Mouse (Mus musculus): ENCODE measurements around the gene Haus5. TPM values are rescaled to one million over a fixed set of nuclear protein-coding genes. Genes with fewer than 3 reads are reported as not detected.

Gene Haus5
- polyA plus RNA-seq, 1 experiment from 2014 or later = 30.1 TPM

DNA sequence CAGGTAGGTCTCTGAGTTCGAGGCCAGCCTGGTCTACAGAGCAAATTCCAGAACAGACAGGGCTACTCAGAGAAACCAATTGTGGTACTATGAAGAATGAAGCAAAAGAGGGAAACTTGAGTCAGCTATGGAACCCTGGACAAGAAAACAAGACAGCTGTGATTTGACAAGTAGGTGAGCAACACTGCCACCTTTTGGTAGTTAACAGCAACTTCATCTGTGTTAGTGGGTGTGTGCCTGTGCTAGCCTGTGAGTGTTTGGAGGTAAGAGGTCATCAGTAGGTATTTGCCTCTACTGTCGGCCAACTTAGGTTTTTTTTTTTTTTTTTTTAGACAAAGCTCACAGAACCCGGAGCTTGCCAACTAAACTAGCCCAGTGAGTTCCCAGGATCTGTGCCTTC is 4.4 kb upstream of the Haus5 start:
- WGBS = 30% methylated on average over 3 of the region's 3 CpGs
- ATAC-seq (ENCODE audit: extremely low read depth, insufficient number of reproducible peaks, low FRiP score, low TSS enrichment) = no peak

DNA sequence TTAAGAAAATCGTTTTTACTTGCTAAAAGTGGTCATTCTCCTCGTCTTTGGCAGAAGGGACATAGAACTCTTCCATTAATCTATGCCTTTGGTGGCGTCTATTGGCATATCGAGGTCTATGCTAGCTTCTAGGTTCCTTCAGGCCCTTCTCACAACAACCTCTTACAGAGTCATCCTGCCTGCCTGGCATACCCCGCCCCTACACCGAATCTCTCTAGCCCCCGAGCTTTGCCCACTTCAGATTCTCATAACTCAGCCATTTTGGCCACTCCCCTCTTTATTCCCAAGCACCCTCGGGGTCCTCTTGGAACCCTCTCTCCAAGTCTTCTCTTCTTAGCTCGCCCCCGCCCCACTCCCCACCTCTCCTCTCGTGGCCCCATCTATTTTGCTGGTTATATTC is 527 bp upstream of the Haus5 start:
- H3K36me3 ChIP-seq = peaks cover 24% of the 10 kb centered on the region
- WGBS = 3% methylated on average over 11 of the region's 11 CpGs
- H3K9me3 ChIP-seq = no peaks in the 10 kb centered on the region
- H3K4me3 ChIP-seq = peak overlapping the region; percentile 83
- peaks cover 7% of the 10 kb centered on the region for H3K27me3 ChIP-seq (replicated peaks)
- H3K27ac ChIP-seq (replicated peaks) = peak overlapping the region; percentile 38
- H3K4me2 ChIP-seq = peak overlapping the region; percentile 92
- H3K9ac ChIP-seq = peak overlapping the region; percentile 94
- peaks cover 13% of the 10 kb centered on the region for H3K4me1 ChIP-seq
- no peak; the same call in 1 of the 2 replicates for ATAC-seq (ENCODE audit: extremely low read depth, insufficient number of reproducible peaks, low FRiP score, low TSS enrichment)

More for the DNA sequence above, 4.4 kb upstream of the Haus5 start:
- Histone ChIP-seq H3K9me3 (no peaks in the 10 kb centered on the region), H3K36me3 (no peaks in the 10 kb centered on the region), H3K27me3 (replicated peaks) (peaks cover 9% of the 10 kb centered on the region), H3K4me1 (peaks cover 9% of the 10 kb centered on the region), H3K4me3 (no peak overlapping the region), H3K9ac (no peak overlapping the region), H3K4me2 (no peak overlapping the region), H3K27ac (replicated peaks) (no peak overlapping the region)

DNA sequence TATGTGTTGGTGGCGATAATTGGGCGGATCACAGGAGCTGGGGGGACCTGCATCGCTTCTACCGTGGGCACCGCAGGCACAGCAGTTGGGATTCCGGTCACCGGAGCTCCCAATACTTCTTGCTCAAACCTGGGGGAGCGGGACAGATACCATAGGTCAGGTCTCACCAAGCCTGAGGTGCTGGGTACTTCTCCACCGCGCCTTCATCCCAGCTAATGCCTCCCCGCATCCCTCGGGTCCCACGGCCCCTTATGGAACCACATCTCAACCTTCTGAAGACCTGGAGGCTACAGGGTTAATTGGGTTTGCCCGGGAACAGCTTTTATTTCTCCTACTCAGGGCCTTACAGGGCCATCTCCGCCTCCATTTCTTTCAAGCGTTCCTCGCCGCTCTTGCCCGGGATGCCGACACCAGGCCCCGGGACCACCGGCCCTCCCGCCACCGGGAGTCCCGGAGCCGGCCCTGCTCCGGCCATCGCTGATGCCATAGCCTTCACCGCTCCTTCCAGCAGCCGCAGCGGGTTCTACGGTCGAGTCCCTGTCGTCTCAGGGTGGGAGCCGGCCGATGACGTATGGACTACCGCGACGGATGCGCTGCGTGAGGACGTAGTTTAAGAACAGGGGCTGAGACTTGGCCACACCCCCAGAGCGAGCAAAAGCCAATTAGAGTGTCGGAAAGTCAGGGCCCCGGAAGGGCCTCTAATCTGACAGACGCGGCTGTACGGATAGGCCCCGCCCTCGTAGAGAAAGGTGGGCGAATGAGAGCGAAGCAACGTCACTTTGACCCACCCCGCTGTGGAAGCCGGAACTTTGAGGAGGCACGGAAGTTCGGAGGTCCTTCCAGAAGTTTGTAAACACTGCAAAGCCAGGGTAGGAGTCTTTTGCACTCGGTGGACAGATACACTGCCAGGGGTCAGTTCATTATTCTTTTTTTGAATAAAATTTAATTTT is 14.9 kb downstream of the Haus5 start, which contains the start of gene Rbm42:
TSS of gene Rbm42 (minus strand) at position 727 of the 950 bp plus-strand sequence.
- 1% methylated on average over 59 of the region's 59 CpGs for WGBS
- H3K36me3 ChIP-seq = peaks cover 72% of the 10 kb centered on the region
- ATAC-seq (ENCODE audit: extremely low read depth, insufficient number of reproducible peaks, low FRiP score, low TSS enrichment) = peak; percentile 98
- peak within 1 kb of the TSS; percentile 99 for H3K4me2 ChIP-seq
- peaks cover 14% of the 10 kb centered on the region for H3K4me1 ChIP-seq
- peak within 1 kb of the TSS; percentile 97 for H3K4me3 ChIP-seq
- H3K9ac ChIP-seq = peak within 1 kb of the TSS; percentile 98
- no peaks in the 10 kb centered on the region for H3K9me3 ChIP-seq
- H3K27ac ChIP-seq (replicated peaks) = peak within 1 kb of the TSS; percentile 58
- no peaks in the 10 kb centered on the region for H3K27me3 ChIP-seq (replicated peaks)

DNA sequence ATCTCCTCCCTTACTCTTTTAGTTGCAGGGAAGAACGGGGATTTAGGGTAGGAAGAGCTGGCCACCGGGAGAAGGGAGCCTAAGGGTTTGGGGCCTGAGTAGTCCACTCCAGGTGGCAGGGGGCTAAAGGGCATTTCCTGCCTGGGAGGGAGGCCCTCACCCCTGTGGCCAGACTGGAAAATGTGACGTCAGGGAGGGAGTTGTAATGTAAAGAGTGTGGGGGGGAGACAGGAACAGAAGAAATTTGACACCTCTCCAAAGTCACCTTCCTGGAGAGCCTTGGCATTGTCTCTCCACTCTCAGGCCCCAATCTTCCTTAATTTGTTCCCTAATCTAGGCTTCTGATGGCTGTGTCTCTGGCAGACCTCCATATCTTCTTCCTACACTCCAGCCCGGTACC is 25.7 kb downstream of the Haus5 start:
- H3K36me3 ChIP-seq = peaks cover 45% of the 10 kb centered on the region
- 0 out of 2 replicates have a peak overlapping the region, but pooled peaks have one; percentile 21 for H3K9ac ChIP-seq
- H3K4me2 ChIP-seq = no peak overlapping the region
- 10% methylated on average over 4 of the region's 4 CpGs for WGBS
- H3K9me3 ChIP-seq = no peaks in the 10 kb centered on the region
- peaks cover 27% of the 10 kb centered on the region for H3K27me3 ChIP-seq (replicated peaks)
- H3K27ac ChIP-seq (replicated peaks) = 0 out of 2 replicates have a peak overlapping the region, but pooled peaks have one; percentile 45
- H3K4me3 ChIP-seq = no peak overlapping the region
- H3K4me1 ChIP-seq = peaks cover 32% of the 10 kb centered on the region
- ATAC-seq (ENCODE audit: extremely low read depth, insufficient number of reproducible peaks, low FRiP score, low TSS enrichment) = no peak

DNA sequence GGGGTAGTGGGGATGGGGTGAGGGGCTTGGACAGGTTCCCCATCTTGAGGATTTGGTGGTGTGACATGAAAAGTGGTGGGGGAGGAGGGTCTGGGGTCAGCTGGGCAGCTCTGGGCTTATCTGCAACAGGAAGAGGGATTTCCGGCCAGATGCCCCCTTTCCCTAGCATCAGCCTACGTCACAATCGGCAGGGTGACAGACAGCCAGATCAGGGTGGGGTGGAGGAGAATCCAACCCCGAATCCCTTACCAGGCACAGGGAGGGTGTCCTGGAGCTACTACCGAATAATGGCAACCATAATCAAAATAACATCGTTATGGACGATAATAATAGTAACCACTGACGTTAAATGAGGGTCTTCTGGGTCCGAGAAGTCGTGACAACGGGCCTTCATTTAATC is 28.4 kb downstream of the Haus5 start:
- WGBS = 15% methylated on average over 11 of the region's 11 CpGs
- Histone ChIP-seq H3K9ac (no peak overlapping the region), H3K4me1 (peaks cover 32% of the 10 kb centered on the region), H3K36me3 (peaks cover 18% of the 10 kb centered on the region), H3K27ac (replicated peaks) (no peak overlapping the region), H3K9me3 (no peaks in the 10 kb centered on the region), H3K4me2 (peak overlapping the region; percentile 27; the same call in 1 of the 2 replicates), H3K27me3 (replicated peaks) (peaks cover 52% of the 10 kb centered on the region), H3K4me3 (no peak overlapping the region)
- ATAC-seq (ENCODE audit: extremely low read depth, insufficient number of reproducible peaks, low FRiP score, low TSS enrichment) = no peak

DNA sequence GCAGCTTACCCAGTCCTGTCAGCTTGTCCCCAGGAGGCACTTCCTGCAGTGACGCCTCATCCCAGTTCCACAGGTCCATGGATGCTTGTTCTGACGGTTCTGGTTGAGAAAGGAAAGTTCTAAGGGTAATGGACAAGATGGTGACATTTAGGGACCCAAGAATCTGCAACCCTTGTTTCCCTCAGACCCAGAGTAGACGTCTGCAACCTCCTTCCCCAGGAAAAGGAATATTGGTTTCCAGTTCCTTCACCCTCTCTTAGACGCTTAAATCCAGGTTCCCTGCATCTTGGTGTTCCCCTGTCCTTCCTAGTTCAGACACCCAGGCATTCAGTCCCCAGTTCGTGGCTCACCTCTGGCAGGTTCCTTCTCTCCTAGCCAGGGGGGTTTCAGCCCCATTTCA is 29.0 kb downstream of the Haus5 start, which contains the start of gene Etv2:
TSS of gene Etv2 (minus strand) at position 101 of the 400 bp plus-strand sequence.
- H3K27me3 ChIP-seq (replicated peaks) = peaks cover 59% of the 10 kb centered on the region
- peak within 1 kb of the TSS; percentile 60 for H3K4me2 ChIP-seq
- H3K9ac ChIP-seq = peak within 1 kb of the TSS; percentile 61
- peaks cover 11% of the 10 kb centered on the region for H3K36me3 ChIP-seq
- ATAC-seq (ENCODE audit: extremely low read depth, insufficient number of reproducible peaks, low FRiP score, low TSS enrichment) = no peak
- no peaks in the 10 kb centered on the region for H3K9me3 ChIP-seq
- 7% methylated on average over 5 of the region's 5 CpGs for WGBS
- H3K4me1 ChIP-seq = peaks cover 32% of the 10 kb centered on the region
- peak within 1 kb of the TSS; percentile 39 for H3K4me3 ChIP-seq
- H3K27ac ChIP-seq (replicated peaks) = no peak within 1 kb of the TSS

DNA sequence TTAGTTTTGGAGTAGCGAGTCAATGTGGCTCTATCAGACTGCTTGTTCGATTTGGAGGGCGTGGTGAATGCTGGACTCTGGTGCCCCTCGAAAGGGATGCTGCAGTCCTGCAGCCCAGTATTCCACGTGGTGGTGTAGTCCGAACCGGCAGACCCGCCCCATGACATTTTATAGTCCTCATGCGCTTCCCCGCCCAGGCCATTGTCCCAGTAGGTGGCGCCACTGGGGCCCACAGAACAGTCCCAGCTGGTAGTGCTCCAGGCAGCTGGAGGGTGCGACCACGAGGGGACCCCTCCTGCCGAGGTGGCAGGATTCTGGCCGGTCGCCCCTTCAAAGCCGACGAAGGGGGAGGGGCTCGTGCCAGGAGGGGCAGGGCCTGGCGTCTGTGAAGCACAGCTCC is 30.2 kb downstream of the Haus5 start:
- H3K9me3 ChIP-seq = no peaks in the 10 kb centered on the region
- H3K4me3 ChIP-seq = peak overlapping the region; percentile 39
- H3K27ac ChIP-seq (replicated peaks) = no peak overlapping the region
- H3K4me1 ChIP-seq = peaks cover 28% of the 10 kb centered on the region
- H3K27me3 ChIP-seq (replicated peaks) = peaks cover 70% of the 10 kb centered on the region
- peak overlapping the region; percentile 61 for H3K9ac ChIP-seq
- ATAC-seq (ENCODE audit: extremely low read depth, insufficient number of reproducible peaks, low FRiP score, low TSS enrichment) = no peak
- H3K36me3 ChIP-seq = no peaks in the 10 kb centered on the region
- peak overlapping the region; percentile 60 for H3K4me2 ChIP-seq
- WGBS = 1% methylated on average over 20 of the region's 20 CpGs

DNA sequence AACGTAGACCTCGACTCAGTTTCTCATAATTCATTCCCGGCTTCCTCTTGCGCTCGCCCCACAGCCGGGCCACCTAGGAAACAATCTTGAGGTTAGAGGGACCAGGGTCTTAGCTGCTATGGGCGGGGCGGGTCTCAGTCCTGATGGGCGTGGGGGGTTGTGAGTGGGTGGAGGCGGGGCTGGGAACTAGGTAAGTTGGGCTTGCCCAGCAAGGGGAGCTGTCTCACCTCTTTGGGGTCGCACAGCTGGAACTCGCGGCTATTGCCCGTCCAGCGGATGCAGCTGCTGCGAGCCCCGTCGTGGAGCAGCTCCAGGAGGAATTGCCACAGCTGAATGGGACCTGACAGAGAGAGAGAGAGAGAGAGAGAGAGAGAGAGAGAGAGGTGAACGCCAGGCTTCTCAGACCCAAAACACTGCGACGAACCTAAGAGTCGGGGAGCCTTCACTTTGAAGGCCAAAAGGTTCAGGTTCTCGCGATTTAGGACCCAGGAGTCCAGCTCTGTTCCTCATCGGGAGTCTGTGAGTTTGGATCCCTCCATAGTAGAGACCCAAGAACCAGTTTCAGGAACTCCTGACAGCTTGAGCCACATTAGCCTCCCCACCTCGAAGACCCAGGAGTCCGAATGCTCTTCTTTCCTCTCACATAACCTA is 30.9 kb downstream of the Haus5 start:
- H3K36me3 ChIP-seq = no peaks in the 10 kb centered on the region
- H3K4me1 ChIP-seq = peaks cover 21% of the 10 kb centered on the region
- peaks cover 77% of the 10 kb centered on the region for H3K27me3 ChIP-seq (replicated peaks)
- no peaks in the 10 kb centered on the region for H3K9me3 ChIP-seq
- no peak for ATAC-seq (ENCODE audit: extremely low read depth, insufficient number of reproducible peaks, low FRiP score, low TSS enrichment)
- peak overlapping the region; percentile 60 for H3K4me2 ChIP-seq
- WGBS = 11% methylated on average over 27 of the region's 27 CpGs
- no peak overlapping the region for H3K27ac ChIP-seq (replicated peaks)
- H3K4me3 ChIP-seq = 0 out of 2 replicates have a peak overlapping the region, but pooled peaks have one; percentile 39
- peak overlapping the region; percentile 61; the same call in 1 of the 2 replicates for H3K9ac ChIP-seq

DNA sequence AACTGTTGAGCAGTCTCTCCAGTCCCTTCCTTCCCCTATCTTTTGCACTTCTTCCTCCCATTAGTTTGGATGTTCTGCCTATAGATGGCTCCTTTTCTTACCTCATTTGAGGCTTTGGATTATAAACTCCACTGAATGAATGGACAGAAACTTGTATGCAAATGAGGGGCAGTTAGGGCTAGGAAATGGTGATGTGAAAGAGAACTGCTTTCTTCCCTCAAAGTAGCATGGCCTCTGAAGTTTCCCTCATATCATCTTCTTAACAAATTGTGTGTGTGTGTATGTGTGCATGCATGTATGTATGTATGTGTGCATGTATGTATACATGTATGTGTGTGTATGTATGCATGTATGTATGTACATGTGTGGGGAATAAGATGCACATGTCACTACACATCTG is 35.8 kb downstream of the Haus5 start:
- no peak overlapping the region for H3K27ac ChIP-seq (replicated peaks)
- peaks cover 12% of the 10 kb centered on the region for H3K4me1 ChIP-seq
- H3K4me2 ChIP-seq = no peak overlapping the region
- H3K4me3 ChIP-seq = no peak overlapping the region
- peaks cover 8% of the 10 kb centered on the region for H3K36me3 ChIP-seq
- no peaks in the 10 kb centered on the region for H3K9me3 ChIP-seq
- H3K27me3 ChIP-seq (replicated peaks) = peaks cover 54% of the 10 kb centered on the region
- no peak overlapping the region for H3K9ac ChIP-seq
- ATAC-seq (ENCODE audit: extremely low read depth, insufficient number of reproducible peaks, low FRiP score, low TSS enrichment) = no peak

DNA sequence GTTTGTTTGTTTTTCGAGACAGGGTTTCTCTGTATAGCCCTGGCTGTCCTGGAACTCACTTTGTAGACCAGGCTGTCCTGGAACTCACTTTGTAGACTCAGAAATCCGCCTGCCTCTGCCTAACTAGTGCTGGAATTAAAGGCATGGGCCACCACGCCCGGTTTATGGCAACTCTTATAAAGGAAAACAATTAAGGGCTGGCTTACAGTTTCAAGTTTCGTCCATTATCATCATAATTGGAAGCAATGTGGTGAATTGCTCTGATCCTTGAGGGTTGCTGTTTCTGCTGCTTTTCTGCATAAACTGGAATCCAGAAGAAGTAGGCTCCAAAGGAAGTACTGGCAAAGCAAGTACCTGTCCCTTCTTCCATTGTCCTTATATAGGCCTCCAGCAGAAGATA is 38.1 kb downstream of the Haus5 start:
- Histone ChIP-seq H3K36me3 (peaks cover 31% of the 10 kb centered on the region), H3K27ac (replicated peaks) (no peak overlapping the region), H3K4me1 (peaks cover 22% of the 10 kb centered on the region), H3K4me3 (no peak overlapping the region), H3K9ac (no peak overlapping the region), H3K27me3 (replicated peaks) (peaks cover 31% of the 10 kb centered on the region), H3K9me3 (no peaks in the 10 kb centered on the region), H3K4me2 (peak overlapping the region; percentile 93)
- WGBS = 79% methylated on average over 5 of the region's 5 CpGs
- no peak for ATAC-seq (ENCODE audit: extremely low read depth, insufficient number of reproducible peaks, low FRiP score, low TSS enrichment)
